Mouse (Mus musculus) liver, embryonic 18 days (tissue): Measurements from ENCODE around the gene Rab5if. TPM values are rescaled to one million over a fixed set of nuclear protein-coding genes. Genes with fewer than 3 reads are reported as not detected.

Experiments
- polyA plus RNA-seq: library from polyadenylated mRNA; depleted of rRNA; stranded (reverse); fragments of >200 nt; gene quantifications from 2 replicates; pipeline ENCODE4 v1.2.3, GENCODE M21; 2012; rRNA removed

Rab5if gene
- 90.7 and 94.2 TPM in 2 replicates for polyA plus RNA-seq

DNA sequence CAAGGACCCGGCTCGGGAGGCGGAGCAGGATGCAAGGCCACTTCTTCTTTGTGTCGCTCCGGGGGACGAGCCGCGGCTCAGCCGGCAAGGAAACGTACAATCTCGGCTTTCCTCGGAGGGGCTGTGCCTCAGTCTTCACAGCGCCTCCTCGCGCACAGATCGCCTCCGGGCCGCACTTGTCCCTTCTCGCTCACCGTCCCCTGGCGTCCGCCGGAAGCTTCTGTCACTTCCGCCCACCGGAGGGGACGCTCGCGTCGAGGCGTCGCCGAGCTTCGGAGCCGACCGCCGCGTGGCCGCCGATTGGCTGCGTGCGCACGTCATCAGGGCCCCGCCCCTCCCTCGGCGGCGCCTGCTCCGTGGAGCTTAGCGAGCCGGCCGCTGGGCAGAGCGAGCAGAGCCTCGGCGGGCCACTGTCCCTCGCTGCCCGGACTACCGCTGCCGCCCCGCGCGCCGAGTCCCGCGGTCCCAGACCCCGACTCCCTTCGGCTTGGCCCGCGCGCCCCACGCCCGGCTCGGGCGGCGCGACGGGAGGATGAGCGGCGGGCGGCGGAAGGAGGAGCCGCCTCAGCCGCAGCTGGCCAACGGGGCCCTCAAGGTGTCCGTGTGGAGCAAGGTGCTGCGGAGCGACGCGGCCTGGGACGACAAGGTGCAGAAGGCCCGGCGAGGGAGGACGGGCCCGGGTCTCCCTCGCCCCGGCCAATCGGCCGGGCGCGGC is at the start of gene Rab5if:
Rab5if (plus strand) TSS at position 357 of the 715 bp plus-strand sequence.

DNA sequence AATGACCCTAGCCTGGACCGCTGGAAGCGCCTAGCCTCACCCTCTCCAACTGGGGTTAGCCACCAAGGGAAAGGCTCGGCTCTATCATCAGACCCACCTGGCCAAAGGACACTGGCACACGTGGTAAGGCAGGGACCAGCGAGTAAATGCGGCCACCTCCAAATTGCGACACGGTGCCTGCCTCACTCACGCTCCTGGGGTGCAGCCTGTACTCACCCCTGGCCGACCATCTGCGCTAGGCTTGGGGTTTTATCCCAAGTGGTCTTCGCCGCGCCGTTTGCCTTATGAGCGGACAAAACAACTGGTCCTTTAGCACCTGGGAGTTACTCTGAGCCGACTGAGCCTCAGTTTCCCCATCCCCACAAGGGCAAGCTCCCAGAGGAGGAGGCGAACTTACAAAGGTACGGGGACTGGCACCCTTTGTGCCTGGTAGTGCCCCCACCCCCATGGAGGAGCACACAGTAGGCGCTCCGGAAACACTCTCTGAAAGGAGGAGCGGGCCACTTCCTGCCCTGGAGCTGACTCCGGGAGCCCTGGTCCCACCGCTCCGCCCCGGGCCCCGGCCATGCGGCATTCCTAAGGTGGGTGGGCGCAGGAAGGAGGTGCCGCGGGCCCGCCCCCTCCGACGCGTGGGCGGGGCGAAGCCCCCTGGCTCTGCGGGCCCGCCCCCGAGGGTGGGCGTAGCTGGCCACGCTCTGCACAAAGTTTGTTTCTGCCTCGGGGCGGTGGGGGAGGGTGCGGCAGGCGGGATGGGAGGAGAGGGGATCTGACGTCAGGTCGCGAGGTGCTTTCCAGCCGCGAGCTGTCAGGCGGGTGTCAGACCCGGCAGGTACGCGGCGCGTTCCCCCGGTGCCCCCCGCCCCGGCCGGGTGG is 23.4 kb upstream of the Rab5if start, which contains the start of gene Tgif2:
Tgif2 (plus strand) TSS at position 689 of the 873 bp plus-strand sequence.

DNA sequence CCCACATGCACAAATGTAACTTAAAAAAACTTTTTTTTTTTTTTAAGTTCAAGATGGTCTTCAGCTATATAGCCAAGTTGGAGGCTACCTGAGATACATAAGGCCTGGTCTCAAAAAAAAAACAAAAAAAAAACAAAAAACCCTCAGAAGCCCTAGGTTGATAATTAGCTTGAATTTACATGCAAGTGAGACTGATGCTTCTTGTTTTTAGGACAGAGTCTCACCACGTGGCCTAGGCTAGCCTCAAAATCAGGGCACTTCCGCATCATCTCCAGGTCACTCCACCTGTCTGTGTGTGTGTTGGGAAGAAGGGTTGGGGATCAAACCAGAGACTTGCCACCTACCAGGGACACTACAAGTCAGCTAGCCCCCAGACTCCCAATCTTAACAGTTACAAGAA is 5.1 kb upstream of the Rab5if start, which contains the start of gene 4930518I15Rik:
4930518I15Rik (minus strand) TSS at position 112 of the 400 bp plus-strand sequence.

DNA sequence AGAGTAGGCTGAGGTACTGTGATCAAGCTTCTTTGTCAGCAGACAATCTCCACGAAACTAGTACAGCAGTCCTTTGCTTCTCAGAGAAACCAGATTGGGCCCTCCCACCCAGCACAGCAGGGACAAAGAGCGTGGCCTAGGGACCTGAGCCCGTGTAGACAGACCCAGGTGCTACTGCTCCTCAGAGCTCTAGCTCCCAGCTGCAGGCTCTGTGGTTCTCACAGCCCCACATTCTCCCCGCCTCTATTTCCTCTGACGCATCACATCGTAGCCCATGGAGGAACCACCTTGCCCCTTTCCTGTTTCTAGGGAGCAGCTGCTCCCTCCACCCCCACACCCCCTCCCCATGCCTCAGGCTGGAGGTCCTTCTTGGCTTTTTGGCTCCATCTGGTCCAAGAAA is 24.1 kb downstream of the Rab5if start, which contains the start of gene Sla2:
Sla2 (minus strand) TSS at position 176 of the 400 bp plus-strand sequence.

Other genes with a start within 250 kb of the Rab5if start
- 9.9 and 10.1 TPM in 2 replicates for gene Dlgap4, start 249.4 kb upstream of the Rab5if start, polyA plus RNA-seq
- gene Myl9, start 87.7 kb upstream of the Rab5if start, polyA plus RNA-seq = 31.4 and 33.8 TPM in 2 replicates
- 5.0 and 5.6 TPM in 2 replicates for gene Tgif2, start 23.1 kb upstream of the Rab5if start, polyA plus RNA-seq
- gene 4930518I15Rik, start 5.2 kb upstream of the Rab5if start, polyA plus RNA-seq = 0.85 and 0.87 TPM in 2 replicates
- gene Sla2, start 24.1 kb downstream of the Rab5if start, polyA plus RNA-seq = 0.95 and 1.0 TPM in 2 replicates
- 16.9 and 17.5 TPM in 2 replicates for gene Ndrg3, start 128.9 kb downstream of the Rab5if start, polyA plus RNA-seq
- gene Dsn1, start 144.0 kb downstream of the Rab5if start, polyA plus RNA-seq = 11.0 and 11.5 TPM in 2 replicates
- 0.85 and 1.2 TPM in 2 replicates for gene Soga1, start 216.1 kb downstream of the Rab5if start, polyA plus RNA-seq
- gene Tldc2, start 223.9 kb downstream of the Rab5if start, polyA plus RNA-seq = not detected in 2 replicates